In genomic region chr8:117749436-117749835, GRCm38 (mm10) we compare ENCODE assay signal across 16 mouse cellular contexts. TPM values are rescaled to one million over a fixed set of nuclear protein-coding genes. Genes with fewer than 3 reads are reported as not detected.
"Had no signal": no experiment of that assay in that cellular context is flagged by ENCODE, and none has a peak within 500 bp of the region (broad histone marks: within the 10 kb centered on the region; RNA-seq: fewer than 3 reads in every experiment).

No protein-coding gene starts in this region.

- DNase-seq: retina, postnatal 1 day; right cerebral cortex, adult 18-20 months; right cerebral cortex, postnatal 14 days; right cerebral cortex, postnatal 25 days; right cerebral cortex, postnatal 4 days; spleen, adult 18-20 months; thymus, adult 18-20 months; thymus, adult 2 months; thymus, postnatal 14 days; thymus, postnatal 25 days; thymus, postnatal 36 days; thymus, postnatal 4 days had no signal

- H3K36me3 ChIP-seq: neural tube, embryonic 15.5 days; stomach, embryonic 15.5 days had no signal

- H3K9ac ChIP-seq: neural tube, embryonic 15.5 days; stomach, embryonic 15.5 days had no signal

- H3K27me3 ChIP-seq: neural tube, embryonic 15.5 days; stomach, embryonic 15.5 days had no signal

- H3K4me3 ChIP-seq: neural tube, embryonic 15.5 days; stomach, embryonic 15.5 days had no signal

- H3K9me3 ChIP-seq: neural tube, embryonic 15.5 days; stomach, embryonic 15.5 days had no signal

- H3K4me2 ChIP-seq: neural tube, embryonic 15.5 days; stomach, embryonic 15.5 days had no signal

- H3K27ac ChIP-seq: neural tube, embryonic 15.5 days; stomach, embryonic 15.5 days; stomach, postnatal 0 days had no signal

- H3K4me1 ChIP-seq: neural tube, embryonic 15.5 days; stomach, embryonic 15.5 days had no signal

RNA-seq across cellular contexts. Expression of gene Hsd17b2, which starts 47.7 kb away (rescaled TPM):
- polyA plus RNA-seq: spleen, adult 2 months had no signal
